Mouse (Mus musculus) E14TG2a.4 (cell line): ENCODE results near the gene Hic1.

ENCODE experiments used
- CTCF ChIP-seq: conservative IDR thresholded peaks from 2 replicates; pipeline ENCODE4 v1.5.1; 2014; ENCODE audit warnings: low read length
- NANOG ChIP-seq: IDR thresholded peaks from 2 replicates; pipeline ENCODE4 v1.6.1; 2014; ENCODE audit warnings: borderline replicate concordance, low read length, mixed read lengths
- POU5F1 ChIP-seq: IDR thresholded peaks from 2 replicates; pipeline ENCODE4 v1.6.1; 2014; ENCODE audit warnings: low read length, borderline replicate concordance

GRCm38 (mm10) chr11:75147106-75147845 lies 22.0 kb downstream of the Hic1 start:
- TF ChIP-seq CTCF (no peak), NANOG (no peak), POU5F1 (no peak)
